Mouse (Mus musculus): ENCODE measurements at regions not wholly inside any gene's neighbourhood (a gene's known extent, or its start where the extent isn't known, plus 50 kb on each side); places are given as distances from the start of the nearest gene placed in this dataset.

DNA sequence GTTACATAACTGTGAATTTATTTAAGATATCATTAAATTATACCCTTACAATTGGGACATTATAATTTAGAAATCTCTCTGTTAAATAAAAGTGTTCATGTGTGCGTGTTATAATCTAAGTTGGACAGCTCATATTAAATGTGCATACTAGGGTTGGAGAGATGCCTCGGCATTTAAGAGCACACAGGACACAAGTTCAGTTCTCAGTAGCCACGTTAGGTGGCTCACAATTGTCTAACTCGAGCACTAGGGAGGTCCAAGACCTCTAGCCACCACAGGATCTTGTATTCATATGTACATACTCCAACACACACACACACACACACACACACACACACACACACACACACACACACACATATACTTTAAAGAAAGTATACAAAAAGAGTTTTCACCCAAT, 56.0 kb downstream of the Foxf2 start:
- no peaks in the 10 kb centered on the region for H3K9me3 ChIP-seq (ENCODE audit: low read length)
- H3K4me1 ChIP-seq (ENCODE audit: insufficient read depth, low read length): no peaks in the 10 kb centered on the region
- H3K4me3 ChIP-seq (ENCODE audit: low read length): no peak overlapping the region
- H3K27ac ChIP-seq (ENCODE audit: low read length): no peak overlapping the region
- H3K27me3 ChIP-seq (ENCODE audit: insufficient read depth, low read length): no peaks in the 10 kb centered on the region
- ATAC-seq (ENCODE audit: low FRiP score, low TSS enrichment): no peak
- 81% methylated on average over 4 of the region's 4 CpGs for WGBS
- no peak overlapping the region for H3K4me2 ChIP-seq (replicated peaks; ENCODE audit: low read depth, low read length)
- no peaks in the 10 kb centered on the region for H3K36me3 ChIP-seq (ENCODE audit: insufficient read depth, low read length)
- H3K9ac ChIP-seq (replicated peaks; ENCODE audit: low read length): no peak overlapping the region

DNA sequence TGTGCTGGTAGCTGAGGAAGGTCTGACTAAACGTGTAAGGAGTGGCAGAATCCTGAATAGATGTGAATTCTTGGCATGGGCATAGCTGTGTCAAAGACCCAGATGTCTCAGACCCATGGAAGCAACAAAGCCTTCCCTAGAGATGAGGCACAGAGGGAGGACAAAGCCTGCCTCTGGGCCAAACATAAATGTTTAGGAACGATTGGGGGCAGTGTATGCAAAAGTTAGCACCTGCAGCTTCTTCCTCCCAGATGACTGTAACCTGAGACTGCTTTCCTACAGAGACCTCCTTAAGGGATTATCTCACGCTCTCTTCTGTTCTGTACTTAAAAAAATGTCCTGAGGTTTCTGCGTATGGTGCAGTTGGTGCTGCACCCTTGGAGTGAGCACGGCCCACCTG, 57.7 kb downstream of the Foxf2 start:
- H3K36me3 ChIP-seq (ENCODE audit: insufficient read depth, low read length): no peaks in the 10 kb centered on the region
- no peak overlapping the region for H3K27ac ChIP-seq (ENCODE audit: low read length)
- ATAC-seq (ENCODE audit: low FRiP score, low TSS enrichment): no peak
- WGBS: 47% methylated on average over 5 of the region's 5 CpGs
- no peak overlapping the region for H3K4me3 ChIP-seq (ENCODE audit: low read length)
- no peaks in the 10 kb centered on the region for H3K27me3 ChIP-seq (ENCODE audit: insufficient read depth, low read length)
- no peak overlapping the region for H3K4me2 ChIP-seq (replicated peaks; ENCODE audit: low read depth, low read length)
- no peak overlapping the region for H3K9ac ChIP-seq (replicated peaks; ENCODE audit: low read length)
- H3K9me3 ChIP-seq (ENCODE audit: low read length): no peaks in the 10 kb centered on the region
- H3K4me1 ChIP-seq (ENCODE audit: insufficient read depth, low read length): no peaks in the 10 kb centered on the region

DNA sequence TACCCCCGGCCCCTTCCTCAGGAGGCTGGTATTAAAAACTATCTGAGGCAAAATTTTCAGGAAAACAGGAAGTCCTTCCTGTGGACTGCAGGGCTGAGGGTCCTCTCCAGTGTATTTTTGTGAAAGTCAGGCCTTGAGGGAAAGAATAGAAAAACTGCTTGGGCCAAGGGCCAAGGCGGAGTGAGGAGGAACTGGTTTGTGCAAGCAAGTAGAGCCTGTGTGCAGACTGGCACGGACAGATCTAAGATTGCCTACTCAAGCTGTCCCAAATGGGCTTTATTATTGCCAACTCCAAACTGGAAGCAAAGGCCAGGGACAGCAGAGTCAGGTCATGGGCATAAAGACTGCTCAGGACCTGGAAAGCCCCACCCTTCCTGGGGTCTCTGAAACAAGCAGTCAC, 62.9 kb downstream of the Foxf2 start:
- no peaks in the 10 kb centered on the region for H3K27me3 ChIP-seq (ENCODE audit: insufficient read depth, low read length)
- H3K4me2 ChIP-seq (replicated peaks; ENCODE audit: low read depth, low read length): no peak overlapping the region
- H3K27ac ChIP-seq (ENCODE audit: low read length): no peak overlapping the region
- H3K9me3 ChIP-seq (ENCODE audit: low read length): no peaks in the 10 kb centered on the region
- no peak overlapping the region for H3K9ac ChIP-seq (replicated peaks; ENCODE audit: low read length)
- H3K4me3 ChIP-seq (ENCODE audit: low read length): no peak overlapping the region
- no peak for ATAC-seq (ENCODE audit: low FRiP score, low TSS enrichment)
- H3K36me3 ChIP-seq (ENCODE audit: insufficient read depth, low read length): no peaks in the 10 kb centered on the region
- WGBS: 76% methylated on average over 3 of the region's 3 CpGs
- H3K4me1 ChIP-seq (ENCODE audit: insufficient read depth, low read length): no peaks in the 10 kb centered on the region

DNA sequence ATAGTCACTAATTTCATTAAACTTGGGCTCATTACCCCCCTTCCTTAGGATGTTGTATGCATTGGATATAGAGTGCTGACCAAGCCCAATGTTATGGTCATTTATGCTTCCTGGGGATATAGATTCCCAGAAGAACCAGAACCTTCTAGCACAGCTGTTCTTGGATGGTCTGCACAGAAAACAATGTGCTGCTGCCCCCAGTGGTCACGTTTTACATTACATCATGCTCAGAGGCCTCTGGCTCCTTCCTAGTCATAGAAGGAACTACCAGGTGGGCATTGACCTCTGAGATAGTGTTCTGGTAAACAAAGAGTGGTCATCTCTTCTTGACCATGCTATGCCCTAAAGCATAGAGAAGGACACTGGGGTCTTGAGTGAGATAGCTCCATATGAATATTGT, 63.7 kb downstream of the Foxf2 start:
- no peak overlapping the region for H3K4me3 ChIP-seq (ENCODE audit: low read length)
- no peaks in the 10 kb centered on the region for H3K9me3 ChIP-seq (ENCODE audit: low read length)
- no peak overlapping the region for H3K9ac ChIP-seq (replicated peaks; ENCODE audit: low read length)
- ATAC-seq (ENCODE audit: low FRiP score, low TSS enrichment): no peak
- H3K27ac ChIP-seq (ENCODE audit: low read length): no peak overlapping the region
- H3K4me1 ChIP-seq (ENCODE audit: insufficient read depth, low read length): no peaks in the 10 kb centered on the region
- 3% methylated on average over 1 of the region's 1 CpGs for WGBS
- H3K4me2 ChIP-seq (replicated peaks; ENCODE audit: low read depth, low read length): no peak overlapping the region
- no peaks in the 10 kb centered on the region for H3K27me3 ChIP-seq (ENCODE audit: insufficient read depth, low read length)
- H3K36me3 ChIP-seq (ENCODE audit: insufficient read depth, low read length): no peaks in the 10 kb centered on the region

DNA sequence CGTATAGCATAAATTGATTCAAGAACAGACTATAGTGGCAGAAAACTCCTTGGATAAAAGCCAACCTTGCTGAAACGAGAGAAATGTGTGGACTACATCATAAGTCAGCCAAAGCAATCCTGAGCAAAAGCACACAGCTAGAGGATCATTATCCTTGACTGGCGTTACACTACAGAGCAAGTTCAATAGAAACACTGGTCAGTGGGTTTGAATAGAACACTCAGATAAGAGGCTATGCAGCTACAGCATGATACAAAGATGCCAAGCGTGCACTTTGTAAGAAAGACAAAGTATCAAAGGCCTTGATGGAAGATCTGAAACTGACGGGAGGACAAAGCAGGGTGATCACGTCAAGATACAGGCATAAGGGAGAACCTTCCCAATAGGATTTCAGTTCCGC, 70.1 kb downstream of the Foxf2 start:
- Histone ChIP-seq H3K4me2 (replicated peaks; ENCODE audit: low read depth, low read length) (no peak overlapping the region), H3K27me3 (ENCODE audit: insufficient read depth, low read length) (no peaks in the 10 kb centered on the region), H3K27ac (ENCODE audit: low read length) (no peak overlapping the region), H3K4me3 (ENCODE audit: low read length) (no peak overlapping the region), H3K9ac (replicated peaks; ENCODE audit: low read length) (no peak overlapping the region), H3K36me3 (ENCODE audit: insufficient read depth, low read length) (no peaks in the 10 kb centered on the region), H3K4me1 (ENCODE audit: insufficient read depth, low read length) (no peaks in the 10 kb centered on the region), H3K9me3 (ENCODE audit: low read length) (no peaks in the 10 kb centered on the region)
- ATAC-seq (ENCODE audit: low FRiP score, low TSS enrichment): no peak
- WGBS: 70% methylated on average over 7 of the region's 7 CpGs

DNA sequence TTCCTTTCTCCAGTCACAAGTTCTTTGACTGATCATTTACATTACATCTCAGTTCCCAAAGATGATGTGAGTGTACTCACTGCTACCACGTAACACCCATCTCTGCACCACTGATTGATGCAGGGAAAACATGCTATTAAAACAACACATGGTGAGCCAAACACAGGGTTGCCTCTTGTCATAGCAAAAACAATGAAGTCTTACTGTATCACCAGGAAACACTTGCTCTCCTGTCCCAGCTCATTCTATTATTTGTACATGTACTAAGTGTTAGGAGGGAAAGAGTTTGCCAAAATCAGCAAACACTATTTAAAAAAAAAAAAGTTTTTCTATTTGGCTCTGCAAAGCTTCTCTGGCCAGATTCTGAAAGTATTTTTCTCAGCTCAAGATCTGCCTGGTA, 78.6 kb downstream of the Foxf2 start:
- Histone ChIP-seq H3K4me1 (ENCODE audit: insufficient read depth, low read length) (no peaks in the 10 kb centered on the region), H3K9ac (replicated peaks; ENCODE audit: low read length) (no peak overlapping the region), H3K27me3 (ENCODE audit: insufficient read depth, low read length) (no peaks in the 10 kb centered on the region), H3K27ac (ENCODE audit: low read length) (no peak overlapping the region), H3K9me3 (ENCODE audit: low read length) (no peaks in the 10 kb centered on the region), H3K36me3 (ENCODE audit: insufficient read depth, low read length) (no peaks in the 10 kb centered on the region), H3K4me2 (replicated peaks; ENCODE audit: low read depth, low read length) (no peak overlapping the region), H3K4me3 (ENCODE audit: low read length) (no peak overlapping the region)
- WGBS: 68% methylated on average over 1 of the region's 1 CpGs
- ATAC-seq (ENCODE audit: low FRiP score, low TSS enrichment): no peak

DNA sequence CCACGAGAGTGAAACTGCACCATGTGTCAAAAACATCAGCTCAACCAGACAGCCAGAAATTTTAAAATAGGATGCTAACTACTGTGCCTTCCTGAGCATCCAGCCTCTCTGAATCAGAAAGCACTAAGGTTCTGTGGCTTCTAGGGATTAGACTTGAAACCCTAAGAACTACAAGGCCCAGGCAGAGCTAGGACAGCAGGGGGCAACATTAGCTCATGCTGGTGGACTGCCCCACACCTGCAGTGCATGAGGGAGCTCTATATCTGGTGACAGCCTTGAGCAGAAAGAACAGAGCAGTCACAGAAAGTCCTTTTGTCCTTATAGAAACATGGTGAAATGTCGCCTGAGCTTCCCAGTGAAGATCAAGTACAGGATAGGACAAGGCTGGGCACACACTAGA, 79.8 kb downstream of the Foxf2 start:
- H3K9me3 ChIP-seq (ENCODE audit: low read length): no peaks in the 10 kb centered on the region
- peak; percentile 83 for ATAC-seq (ENCODE audit: low FRiP score, low TSS enrichment)

DNA sequence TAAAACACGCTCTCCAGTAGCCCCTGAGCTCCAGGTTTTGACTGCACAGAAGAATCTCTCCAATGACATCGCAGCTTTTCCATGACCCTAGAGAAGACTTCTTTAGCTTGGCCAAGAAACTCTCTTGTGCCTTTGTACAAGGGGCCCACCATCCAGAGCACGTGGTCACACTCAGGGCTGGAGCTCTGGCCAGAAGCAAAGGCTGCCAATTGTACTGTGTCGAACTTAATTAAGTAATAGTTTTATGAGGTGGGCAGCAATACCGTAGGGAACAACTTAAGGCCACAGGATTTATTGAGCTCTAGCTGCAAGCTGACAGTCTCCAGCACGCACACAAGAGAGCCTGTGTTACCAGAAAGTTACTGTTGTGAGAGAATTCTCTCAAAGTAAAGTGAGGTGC, 85.1 kb downstream of the Foxf2 start:
- no peak overlapping the region for H3K27ac ChIP-seq (ENCODE audit: low read length)
- H3K4me2 ChIP-seq (replicated peaks; ENCODE audit: low read depth, low read length): no peak overlapping the region
- no peaks in the 10 kb centered on the region for H3K4me1 ChIP-seq (ENCODE audit: insufficient read depth, low read length)
- ATAC-seq (ENCODE audit: low FRiP score, low TSS enrichment): no peak
- no peak overlapping the region for H3K4me3 ChIP-seq (ENCODE audit: low read length)
- 33% methylated on average over 6 of the region's 6 CpGs for WGBS
- no peak overlapping the region for H3K9ac ChIP-seq (replicated peaks; ENCODE audit: low read length)
- H3K9me3 ChIP-seq (ENCODE audit: low read length): no peaks in the 10 kb centered on the region
- H3K27me3 ChIP-seq (ENCODE audit: insufficient read depth, low read length): no peaks in the 10 kb centered on the region
- no peaks in the 10 kb centered on the region for H3K36me3 ChIP-seq (ENCODE audit: insufficient read depth, low read length)

More for the DNA sequence above, 79.8 kb downstream of the Foxf2 start:
- Histone ChIP-seq H3K36me3 (ENCODE audit: insufficient read depth, low read length) (no peaks in the 10 kb centered on the region), H3K27ac (ENCODE audit: low read length) (no peak overlapping the region), H3K9ac (replicated peaks; ENCODE audit: low read length) (no peak overlapping the region), H3K4me1 (ENCODE audit: insufficient read depth, low read length) (no peaks in the 10 kb centered on the region), H3K27me3 (ENCODE audit: insufficient read depth, low read length) (no peaks in the 10 kb centered on the region), H3K4me2 (replicated peaks; ENCODE audit: low read depth, low read length) (no peak overlapping the region), H3K4me3 (ENCODE audit: low read length) (no peak overlapping the region)
- 68% methylated on average over 2 of the region's 2 CpGs for WGBS

DNA sequence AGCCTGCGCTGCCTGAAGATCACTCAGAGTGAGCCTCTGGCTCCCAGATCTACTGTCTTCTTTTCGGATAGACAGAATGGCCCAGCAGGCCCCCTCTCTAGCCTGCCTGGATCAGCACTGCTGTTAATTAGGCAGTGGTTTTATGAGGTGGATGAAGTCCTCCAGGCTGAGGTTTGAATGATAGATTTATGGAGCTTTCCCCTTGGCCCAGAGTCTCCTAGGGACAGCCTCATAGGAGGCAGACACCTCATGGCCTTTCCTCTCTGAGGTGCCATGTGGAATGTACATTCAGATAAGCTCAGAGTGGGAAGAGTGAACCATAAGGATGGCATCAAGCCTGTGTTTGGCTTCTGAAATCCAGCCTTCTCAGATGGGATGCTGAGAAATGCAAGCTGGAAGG, 90.1 kb downstream of the Foxf2 start:
- H3K4me3 ChIP-seq (ENCODE audit: low read length): no peak overlapping the region
- 34% methylated on average over 2 of the region's 2 CpGs for WGBS
- H3K9me3 ChIP-seq (ENCODE audit: low read length): no peaks in the 10 kb centered on the region
- no peak overlapping the region for H3K4me2 ChIP-seq (replicated peaks; ENCODE audit: low read depth, low read length)
- H3K4me1 ChIP-seq (ENCODE audit: insufficient read depth, low read length): 0 out of 2 replicates have a peak, but pooled peaks cover 3% of the 10 kb centered on the region
- no peaks in the 10 kb centered on the region for H3K36me3 ChIP-seq (ENCODE audit: insufficient read depth, low read length)
- 0 out of 2 replicates have a peak, but pooled peaks have one; percentile 19 for ATAC-seq (ENCODE audit: low FRiP score, low TSS enrichment)
- H3K27ac ChIP-seq (ENCODE audit: low read length): no peak overlapping the region
- H3K27me3 ChIP-seq (ENCODE audit: insufficient read depth, low read length): no peaks in the 10 kb centered on the region
- H3K9ac ChIP-seq (replicated peaks; ENCODE audit: low read length): no peak overlapping the region

DNA sequence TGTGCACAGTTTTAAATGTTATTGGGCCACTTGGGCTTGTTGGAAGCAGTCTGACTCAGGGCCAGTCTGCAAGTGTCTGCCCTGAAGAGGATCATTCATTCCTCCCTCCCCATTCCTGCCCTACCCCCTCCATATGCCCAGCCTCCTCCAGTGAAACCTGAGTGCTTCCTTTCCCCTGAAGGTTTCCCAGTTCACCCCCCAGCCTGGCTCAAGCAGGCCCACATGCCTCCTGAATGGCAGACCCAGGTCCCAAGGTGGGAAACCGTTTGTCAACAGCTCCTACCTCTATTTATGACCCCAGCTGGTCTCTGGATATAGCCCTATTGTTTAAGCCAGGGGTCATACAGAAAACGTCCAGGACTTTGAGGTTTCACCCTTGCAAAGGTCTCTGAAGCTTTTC, 89.7 kb upstream of the Foxc1 start:
- no peak for ATAC-seq (ENCODE audit: low FRiP score, low TSS enrichment)
- no peak overlapping the region for H3K4me2 ChIP-seq (replicated peaks; ENCODE audit: low read depth, low read length)
- no peak overlapping the region for H3K9ac ChIP-seq (replicated peaks; ENCODE audit: low read length)
- no peaks in the 10 kb centered on the region for H3K36me3 ChIP-seq (ENCODE audit: insufficient read depth, low read length)
- 10% methylated on average over 2 of the region's 2 CpGs for WGBS
- H3K9me3 ChIP-seq (ENCODE audit: low read length): peaks cover 3% of the 10 kb centered on the region; the same call in 1 of the 2 replicates
- no peak overlapping the region for H3K4me3 ChIP-seq (ENCODE audit: low read length)
- H3K27ac ChIP-seq (ENCODE audit: low read length): no peak overlapping the region
- no peaks in the 10 kb centered on the region for H3K27me3 ChIP-seq (ENCODE audit: insufficient read depth, low read length)
- H3K4me1 ChIP-seq (ENCODE audit: insufficient read depth, low read length): 0 out of 2 replicates have a peak, but pooled peaks cover 3% of the 10 kb centered on the region

DNA sequence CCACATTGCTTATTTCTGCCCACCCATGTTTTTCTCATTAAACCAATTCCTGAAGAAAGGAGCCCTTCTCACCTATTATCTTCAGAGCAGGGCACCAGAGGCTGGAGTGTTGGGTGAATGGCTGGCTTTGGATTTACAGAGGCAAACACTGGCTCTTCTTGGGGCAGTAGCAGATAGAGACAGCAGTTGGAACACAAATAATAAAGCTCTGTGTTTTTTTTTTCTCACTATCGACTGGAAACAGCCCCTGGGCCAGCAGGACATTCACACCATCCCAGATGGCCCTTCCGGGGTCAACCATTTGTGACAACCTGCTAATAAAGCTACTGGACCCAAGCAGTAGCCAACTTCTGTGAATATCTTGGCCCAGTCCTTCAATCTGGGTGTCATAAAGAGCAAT, 85.7 kb upstream of the Foxc1 start:
- Histone ChIP-seq H3K4me1 (ENCODE audit: insufficient read depth, low read length) (0 out of 2 replicates have a peak, but pooled peaks cover 3% of the 10 kb centered on the region), H3K9ac (replicated peaks; ENCODE audit: low read length) (no peak overlapping the region), H3K27me3 (ENCODE audit: insufficient read depth, low read length) (no peaks in the 10 kb centered on the region), H3K27ac (ENCODE audit: low read length) (no peak overlapping the region), H3K36me3 (ENCODE audit: insufficient read depth, low read length) (no peaks in the 10 kb centered on the region), H3K9me3 (ENCODE audit: low read length) (peaks cover 3% of the 10 kb centered on the region; the same call in 1 of the 2 replicates), H3K4me3 (ENCODE audit: low read length) (no peak overlapping the region), H3K4me2 (replicated peaks; ENCODE audit: low read depth, low read length) (no peak overlapping the region)
- 37% methylated on average over 2 of the region's 2 CpGs for WGBS
- no peak for ATAC-seq (ENCODE audit: low FRiP score, low TSS enrichment)

Measured in kidney, embryonic 16.5 days (tissue).